Mouse (Mus musculus) heart, adult 18-20 months (tissue): ENCODE results near the gene Crhbp. TPM values are rescaled to one million over a fixed set of nuclear protein-coding genes. Genes with fewer than 3 reads are reported as not detected.

Source experiments
- DNase-seq, 2 experiments: peaks; one replicate each; pipeline ENCODE4 v3.0.0; 2021 to 2022; ENCODE audit warnings: mixed read lengths in 1 of 2
- total RNA-seq, 2 experiments: library from RNA; stranded (reverse); gene quantifications; 2 replicates each; pipeline ENCODE4 v1.2.3; 2021

The Crhbp gene
- total RNA-seq, 2 experiments from 2014 or later, result not detected

DNA sequence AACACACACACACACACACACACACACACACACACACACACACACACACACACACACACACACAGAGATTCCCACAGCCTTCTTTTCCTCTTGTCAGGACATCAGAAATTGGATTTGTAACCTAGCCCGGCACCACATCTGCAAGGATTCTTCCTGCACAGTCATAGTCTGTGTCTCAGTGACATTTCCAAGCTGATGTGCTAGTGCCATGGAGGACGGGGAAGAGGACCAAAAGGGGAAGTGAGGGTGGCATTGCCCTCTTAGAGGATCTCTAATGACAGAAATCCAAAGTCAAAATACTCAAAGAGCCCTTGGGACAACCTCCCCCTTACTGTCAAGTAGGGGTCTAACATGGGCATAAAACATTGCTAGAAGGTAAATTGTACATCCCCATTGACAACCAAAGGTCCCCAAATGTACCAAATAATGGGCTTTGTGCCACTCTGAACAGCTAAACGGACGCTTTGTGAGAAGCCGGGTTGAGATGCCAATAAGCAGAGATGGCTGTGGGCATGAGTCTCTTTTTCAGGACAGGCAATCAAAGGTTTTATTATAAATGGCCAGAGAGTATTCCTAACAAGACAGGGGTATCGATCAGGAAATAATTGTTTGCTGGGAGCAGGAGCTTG is 26.0 kb downstream of the Crhbp start:
- no peak for DNase-seq

GRCm38 (mm10) chr13:95412257-95412656 is 32.5 kb downstream of the Crhbp start:
- no peak for DNase-seq

DNA sequence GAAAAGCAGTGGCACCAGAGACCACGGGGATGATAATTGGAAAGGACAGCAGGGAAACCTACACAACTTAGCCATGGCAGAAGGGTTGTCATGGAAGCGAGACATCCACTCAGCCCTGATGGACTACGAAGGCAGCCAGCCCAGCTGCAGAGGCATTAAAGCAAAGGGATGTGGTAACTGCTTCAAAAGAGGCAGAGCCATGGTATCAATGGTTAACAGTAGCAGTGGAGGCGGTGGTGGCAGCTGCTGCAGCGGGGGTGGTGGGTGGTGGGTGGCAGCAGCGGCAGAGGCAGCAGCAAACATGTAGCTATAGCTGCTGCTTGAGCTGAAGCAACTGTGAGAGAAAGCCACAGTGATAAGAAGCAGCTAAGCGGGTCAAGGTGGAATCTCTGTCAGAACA is 51.5 kb downstream of the Crhbp start:
- no peak for DNase-seq

- peak; percentile 59 to 87 for DNase-seq
These were observed 54.6 kb downstream of the Crhbp start for GRCm38 (mm10) chr13:95389866-95390865.

GRCm38 (mm10) chr13:95388226-95388625 is 56.5 kb downstream of the Crhbp start:
- DNase-seq, result no peak

DNA sequence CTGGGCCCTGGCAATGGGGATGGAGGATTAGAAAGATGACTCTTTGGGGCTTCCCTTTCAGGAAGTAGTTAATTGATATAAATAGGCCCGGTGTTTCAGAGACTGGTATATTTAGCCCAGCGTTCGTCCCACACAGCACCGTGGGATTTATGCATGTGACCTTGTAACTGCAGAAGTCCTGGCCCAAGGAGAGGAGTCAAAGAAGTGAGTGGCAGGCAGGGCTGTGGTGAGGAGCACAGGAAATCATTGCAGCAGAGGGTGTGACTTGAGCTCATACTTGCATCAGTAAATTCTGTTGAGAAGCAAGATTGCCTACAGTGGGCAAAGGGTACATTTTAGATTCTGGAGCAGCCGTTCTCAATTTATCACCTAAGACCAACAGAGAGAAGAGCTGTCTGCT is 62.3 kb downstream of the Crhbp start:
- peak in 1 of 2 experiments; percentile 11 for DNase-seq

Other genes starting within 250 kb of the Crhbp start
- 1 to 10 TPM; 2.7 TPM for gene Pde8b, start 194.6 kb downstream of the Crhbp start, total RNA-seq
- gene Zbed3, start 121.3 kb downstream of the Crhbp start, total RNA-seq, result 10 to 100 TPM; 13.0 to 13.5 TPM
- gene Aggf1, start 69.6 kb downstream of the Crhbp start, total RNA-seq, result 10 to 100 TPM; 23.2 to 24.2 TPM
- gene S100z, start 33.8 kb upstream of the Crhbp start, total RNA-seq, result not detected
- under 1 TPM; 0.67 to 0.84 TPM for gene F2rl1, start 80.3 kb upstream of the Crhbp start, total RNA-seq
- gene F2r, start 173.6 kb upstream of the Crhbp start, total RNA-seq, result 10 to 100 TPM; 20.6 to 22.6 TPM